Mouse (Mus musculus) embryo, embryonic 10 days (tissue): Measurements from ENCODE around the gene Tlr5.

Experiments
- DNase-seq: peaks from one replicate; pipeline ENCODE4 v3.0.0-alpha.2; 2015; ENCODE audit warnings: low spot score

Tlr5 gene

DNA sequence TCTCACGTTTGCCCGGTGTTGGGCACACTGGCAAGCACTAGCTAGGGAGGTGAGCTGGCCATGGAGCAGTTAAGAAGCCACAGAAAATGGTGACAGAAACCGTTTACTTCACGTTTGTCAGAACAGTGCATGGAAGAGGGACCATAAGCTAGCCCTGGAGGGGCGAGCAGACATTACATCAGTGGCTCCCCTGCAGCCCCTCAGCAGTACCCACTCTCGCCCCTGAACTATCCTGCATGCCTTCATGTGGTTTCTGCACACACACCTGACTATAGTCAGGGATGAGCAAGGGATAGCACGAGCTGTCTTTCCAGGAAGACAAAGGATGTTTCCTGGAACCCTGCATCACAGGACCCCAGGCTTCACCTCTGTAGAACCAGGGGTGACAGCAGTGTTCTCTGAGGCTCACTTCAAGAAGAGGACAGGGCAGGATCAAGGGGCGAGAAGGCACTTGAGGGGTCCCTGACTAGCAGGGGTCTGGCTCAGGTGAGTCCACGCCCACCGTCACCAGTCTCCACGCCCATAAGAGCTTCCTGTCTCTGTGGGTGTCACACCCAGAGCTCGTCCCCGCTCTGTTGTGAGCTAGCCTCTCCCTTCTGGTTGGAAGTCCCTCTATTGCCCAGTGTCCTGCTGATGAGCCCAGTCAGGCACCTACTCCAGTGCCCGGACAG lies 35.6 kb downstream of the Tlr5 start:
- DNase-seq: no peak

DNA sequence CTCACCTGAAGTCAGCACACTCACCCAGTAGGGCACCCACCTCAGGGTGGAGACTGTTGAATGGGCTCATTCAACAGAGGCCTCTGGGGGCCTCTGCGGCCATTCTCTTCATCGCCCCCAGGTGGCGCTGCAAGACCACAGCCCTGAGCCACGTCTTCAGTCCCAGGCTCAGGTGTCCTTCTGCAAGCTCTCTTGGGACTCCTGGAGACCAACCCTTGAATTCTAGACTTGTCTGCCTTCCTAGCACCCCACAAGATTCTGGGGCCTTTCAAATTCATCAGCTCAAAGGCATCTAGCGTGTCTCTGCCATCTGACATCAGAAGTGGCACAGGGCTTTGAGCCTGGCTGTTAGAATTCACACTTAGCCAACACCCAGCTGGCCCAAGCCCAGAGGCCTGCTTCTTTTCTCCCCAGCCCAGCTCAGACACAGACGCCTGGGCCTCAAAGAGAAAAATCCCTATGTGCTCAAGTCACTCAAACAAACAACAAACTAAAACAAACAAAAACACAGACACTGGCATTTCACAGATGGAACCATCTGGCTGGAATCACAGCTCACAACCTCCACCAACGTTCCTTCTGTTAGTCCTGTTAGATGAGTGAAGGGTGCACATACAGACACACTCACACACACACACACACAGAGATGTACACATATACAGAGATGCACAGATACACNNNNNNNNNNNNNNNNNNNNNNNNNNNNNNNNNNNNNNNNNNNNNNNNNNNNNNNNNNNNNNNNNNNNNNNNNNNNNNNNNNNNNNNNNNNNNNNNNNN lies 36.6 kb downstream of the Tlr5 start:
- peak; percentile 73 for DNase-seq
